12 mouse cellular contexts compared by ENCODE assay signal in genomic region chr12:99442819-99443218, GRCm38 (mm10).
"Had no signal": no experiment of that assay in that cellular context is flagged by ENCODE, and none has a peak within 500 bp of the region (broad histone marks: within the 10 kb centered on the region; RNA-seq: fewer than 3 reads in every experiment).

No protein-coding gene starts in this region.

- DNase-seq: retina, postnatal 1 day; right cerebral cortex, adult 18-20 months; right cerebral cortex, postnatal 14 days; right cerebral cortex, postnatal 25 days; right cerebral cortex, postnatal 4 days; spleen, adult 18-20 months; thymus, adult 18-20 months; thymus, adult 2 months; thymus, postnatal 14 days; thymus, postnatal 25 days; thymus, postnatal 36 days; thymus, postnatal 4 days had no signal
